Mouse (Mus musculus): ENCODE data around the gene Ythdf2.
A peak's percentile ranks its signal among the peaks of the same experiment; 100 is the strongest.

DNA sequence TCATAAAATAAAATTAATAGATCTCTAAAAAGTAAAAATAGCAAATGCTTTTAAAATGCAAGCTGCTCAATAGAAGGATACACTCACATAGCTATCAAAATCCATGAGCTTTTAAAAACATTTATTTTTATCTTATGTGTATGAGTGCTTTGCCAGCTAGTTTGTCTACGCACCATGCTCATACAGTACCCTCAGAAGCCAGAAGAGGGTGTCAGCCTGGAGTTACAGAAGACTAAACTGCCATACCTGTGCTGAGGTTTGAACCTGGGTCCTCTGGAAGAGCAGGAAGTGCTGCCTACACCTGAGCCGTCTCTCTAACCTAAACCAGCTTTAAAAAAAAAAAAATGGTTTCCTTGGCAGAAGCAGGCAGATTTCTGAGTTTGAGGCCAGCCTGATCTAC, 73.5 kb downstream of the Ythdf2 start:
- 0 out of 2 replicates have a peak, but pooled peaks have one; percentile 31 for TF ChIP-seq CTCF (IDR thresholded peaks at IDR 0.05; ENCODE audit: low read depth, low read length)
- TF ChIP-seq GATA1 (IDR thresholded peaks at IDR 0.05; ENCODE audit: borderline replicate concordance, low read length), result no peak
